Mouse (Mus musculus) CH12.LX (cell line): ENCODE measurements around the gene Mgam.
"Not testable (repeated sequence)": the region's sequence is repeated elsewhere in the genome, so short reads cannot be mapped to it uniquely, and the experiment has no call there.

Experiments
- CTCF ChIP-seq, 2 experiments: IDR thresholded peaks in 1 of 2; conservative IDR thresholded peaks in 1 of 2; 2 replicates each; pipeline ENCODE4 v1.5.1; 2011 to 2012; ENCODE audit warnings: low read depth in 2 of 2, low read length in 2 of 2, improper control_type of control experiment in 1 of 2, inconsistent platforms in 1 of 2, mild to moderate bottlenecking in 1 of 2, moderate library complexity in 1 of 2
- POLR2A ChIP-seq: IDR thresholded peaks from 2 replicates; pipeline ENCODE4 v1.6.1; 2011; ENCODE audit warnings: low read depth, mild to moderate bottlenecking, improper control_type of control experiment, low read length
- POLR2AphosphoS2 ChIP-seq: IDR thresholded peaks from 2 replicates; pipeline ENCODE4 v1.6.1; 2011; ENCODE audit warnings: low read depth, low read length, improper control_type of control experiment
- SMC3 ChIP-seq: IDR thresholded peaks from 2 replicates; pipeline ENCODE4 v1.6.1; 2011; ENCODE audit warnings: low read depth, low read length, improper control_type of control experiment
- USF1 ChIP-seq: IDR thresholded peaks from 2 replicates; pipeline ENCODE4 v1.6.1; 2014; ENCODE audit warnings: low read depth, mild to moderate bottlenecking, inconsistent platforms, low read length, improper control_type of control experiment
- ZMIZ1 ChIP-seq: IDR thresholded peaks from 2 replicates; pipeline ENCODE4 v1.6.1; 2012; ENCODE audit warnings: low read depth, mild to moderate bottlenecking, inconsistent platforms, low read length, improper control_type of control experiment
- ZNF384 ChIP-seq: IDR thresholded peaks from 2 replicates; pipeline ENCODE4 v1.6.1; 2012; ENCODE audit warnings: low read depth, low read length, improper control_type of control experiment, inconsistent platforms

DNA sequence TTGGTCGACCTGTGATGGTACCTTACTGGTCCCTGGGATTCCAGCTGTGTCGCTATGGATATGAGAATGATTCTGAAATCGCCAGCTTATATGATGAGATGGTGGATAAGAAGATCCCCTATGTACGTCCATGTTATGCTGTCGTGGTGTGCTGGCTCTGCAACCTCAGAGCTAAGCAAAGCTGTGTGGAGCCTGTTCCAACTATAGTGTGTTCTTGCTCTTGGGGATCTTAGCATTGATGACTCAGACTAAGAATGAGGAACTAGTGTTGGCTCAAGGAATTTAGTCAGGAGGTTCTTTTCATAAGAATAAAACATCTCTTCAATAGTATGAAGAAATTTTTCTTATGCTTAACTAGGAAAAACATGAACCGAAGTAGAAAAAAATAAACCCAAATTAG, 120.4 kb downstream of the Mgam start:
- not testable (repeated sequence) for TF ChIP-seq ZNF384; USF1; POLR2A; POLR2AphosphoS2; ZMIZ1; CTCF (conservative IDR thresholded peaks at IDR 0.05 in 1 of 2, IDR thresholded peaks at IDR 0.05 in 1 of 2; ENCODE audit: low read depth in 2 of 2, low read length in 2 of 2); SMC3
